Mouse (Mus musculus) T-helper 17 cell (primary cell): ENCODE data around the gene Orai2.

Experiments used
- in situ Hi-C, 2 experiments: fragments of 300-600 bp; cut with MboI, MseI; formaldehyde crosslinking; loops; 1 replicate in 1 of 2; 2 replicates in 1 of 2; pipeline ENCODE4 v1.15.1; 2025; ENCODE audit warnings: high pct_unique_total_duplicates in 2 of 2

Gene Orai2

GRCm38 (mm10) chr5:136137658-136138274 lies 32.7 kb downstream of the Orai2 start:
- in situ Hi-C loops = no loop called here

GRCm38 (mm10) chr5:136136292-136136990 lies 34.1 kb downstream of the Orai2 start:
- in situ Hi-C loops = no loop called here

GRCm38 (mm10) chr5:136135571-136136291 lies 34.8 kb downstream of the Orai2 start, which contains the start of the genes Lrwd1 and Alkbh4:
TSS of gene Lrwd1 (minus strand) at chr5:136136074.
TSS of gene Alkbh4 (plus strand) at chr5:136136146.
- in situ Hi-C loops = no loop called here

DNA sequence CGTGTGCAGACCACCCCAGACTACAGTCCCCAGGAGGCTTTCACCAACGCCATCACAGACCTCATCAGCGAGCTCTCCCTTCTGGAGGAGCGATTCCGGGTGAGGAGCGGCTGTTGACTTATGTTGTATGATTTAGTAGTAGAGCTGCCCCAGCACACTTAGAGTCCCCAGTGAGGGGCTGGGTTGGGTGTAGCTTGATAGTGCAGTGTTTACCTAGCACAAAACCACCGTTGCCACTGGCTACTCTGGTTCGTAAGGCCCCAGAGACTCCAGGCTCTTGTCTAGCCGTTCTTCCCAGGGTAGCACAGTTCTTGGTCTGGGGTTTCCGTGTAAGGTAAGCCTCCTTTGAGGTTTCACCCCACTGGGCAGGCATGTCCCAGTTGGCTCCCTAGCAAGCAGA lies 48.3 kb downstream of the Orai2 start:
- in situ Hi-C loops = no loop called here

GRCm38 (mm10) chr5:136116784-136117112 lies 53.8 kb downstream of the Orai2 start:
- in situ Hi-C loops = loop anchor here in 1 of 2 experiments (10.0 kb wide), 1 partner anchor 1148 kb away; no protein-coding TSS in a partner anchor

- in situ Hi-C loops = loop anchor here in 1 of 2 experiments (10.0 kb wide), 1 partner anchor 1149 kb away; no protein-coding TSS in a partner anchor
Measured at GRCm38 (mm10) chr5:136115891-136116783, 54.4 kb downstream of the Orai2 start, which contains the start of gene Polr2j. TSS of gene Polr2j (plus strand) at chr5:136116631.

GRCm38 (mm10) chr5:136113546-136113945 lies 57.0 kb downstream of the Orai2 start:
- in situ Hi-C loops = loop anchor here in 1 of 2 experiments (10.0 kb wide), 1 partner anchor 1151 kb away; no protein-coding TSS in a partner anchor

DNA sequence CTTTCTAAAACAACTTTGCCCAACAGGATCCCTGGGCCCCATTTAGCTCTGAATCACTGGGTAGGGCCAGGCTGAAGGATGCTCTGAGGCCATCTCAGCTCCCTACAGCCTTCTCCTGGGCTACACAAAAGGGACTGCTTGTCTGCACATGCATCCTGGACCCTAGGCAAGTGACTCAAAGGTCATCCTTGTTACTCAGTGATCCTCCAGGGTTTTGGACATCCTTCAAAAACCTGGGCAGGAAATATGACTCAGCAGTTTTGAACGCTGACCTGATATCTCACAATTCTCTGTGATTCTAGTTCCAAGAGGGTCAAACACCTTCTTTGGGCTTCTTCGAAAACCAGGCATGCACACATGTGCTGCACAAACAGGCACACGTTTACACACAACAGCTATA lies 61.5 kb downstream of the Orai2 start:
- in situ Hi-C loops = no loop called here

GRCm38 (mm10) chr5:136108486-136108885 lies 62.0 kb downstream of the Orai2 start:
- in situ Hi-C loops = no loop called here

GRCm38 (mm10) chr5:136104511-136104910 lies 66.0 kb downstream of the Orai2 start:
- in situ Hi-C loops = loop anchor here in 1 of 2 experiments (5.0 kb wide), 1 partner anchor 83 kb away; no protein-coding TSS in a partner anchor

DNA sequence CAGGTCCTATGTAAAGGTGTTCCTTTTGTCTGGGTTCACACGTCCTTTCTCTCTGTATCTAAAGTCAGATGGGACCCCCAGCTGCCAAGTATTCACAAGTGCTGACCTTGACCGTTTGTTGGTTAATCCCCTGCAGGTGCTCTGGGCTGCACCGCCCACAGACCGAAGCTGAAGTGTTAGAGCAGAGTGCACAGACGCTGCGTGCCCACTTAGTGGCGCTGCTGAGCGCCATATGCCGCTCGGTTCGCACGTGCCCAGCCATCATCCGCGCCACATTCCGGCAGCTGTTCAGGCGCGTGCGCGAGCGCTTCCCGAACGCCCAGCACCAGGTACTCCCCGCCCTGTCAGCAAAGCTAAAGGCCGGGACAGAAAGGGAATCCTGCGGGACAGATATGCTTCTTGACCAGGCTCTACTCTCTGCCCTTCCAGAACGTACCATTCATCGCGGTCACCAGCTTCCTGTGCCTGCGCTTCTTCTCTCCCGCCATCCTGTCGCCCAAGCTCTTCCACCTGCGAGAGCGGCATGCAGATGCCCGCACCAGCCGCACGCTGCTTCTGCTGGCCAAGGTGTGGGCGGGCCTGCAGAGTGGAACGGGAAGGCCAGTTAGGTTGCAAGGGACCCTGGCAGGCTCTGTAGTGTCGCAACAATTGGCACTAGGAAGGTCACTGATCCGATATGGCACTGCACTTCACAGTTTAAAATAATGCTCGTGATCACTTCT lies 68.3 kb downstream of the Orai2 start:
- in situ Hi-C loops = loop anchor here in 1 of 2 experiments (5.0 kb wide), 1 partner anchor 85 kb away; no protein-coding TSS in a partner anchor

GRCm38 (mm10) chr5:136098536-136098935 lies 72.0 kb downstream of the Orai2 start:
- in situ Hi-C loops = no loop called here
